Mouse (Mus musculus) MEL (cell line): ENCODE results near the gene St3gal2. TPM values are rescaled to one million over a fixed set of nuclear protein-coding genes. Genes with fewer than 3 reads are reported as not detected.

Experiments
- DNase-seq: peaks from one replicate; pipeline ENCODE4 v3.0.0; 2011; ENCODE audit warnings: low read depth, low spot score
- H3K27ac ChIP-seq: 2 replicates; pipeline ENCODE4 v1.5.1; 2012; ENCODE audit warnings: low read depth, mild to moderate bottlenecking, control low read depth, low read length, moderate library complexity; ENCODE audit not compliant: control insufficient read depth
- H3K27me3 ChIP-seq, 2 experiments: fragments of 150-350 bp in 1 of 2; sonication (generic) in 1 of 2; 2 replicates each; pipeline ENCODE4 v1.6.1; 2012; ENCODE audit warnings: low read length in 2 of 2, mild to moderate bottlenecking in 2 of 2, improper control_type of control experiment in 1 of 2, moderate library complexity in 1 of 2; ENCODE audit not compliant: insufficient read depth in 2 of 2, control insufficient read depth in 1 of 2
- H3K36me3 ChIP-seq, 2 experiments: 2 replicates each; pipeline ENCODE4 v1.6.1; 2012 to 2014; ENCODE audit warnings: low read length in 2 of 2, improper control_type of control experiment in 1 of 2, inconsistent platforms in 1 of 2, mild to moderate bottlenecking in 1 of 2; ENCODE audit not compliant: insufficient read depth in 2 of 2, control insufficient read depth in 1 of 2
- H3K4me1 ChIP-seq, 2 experiments: fragments of 150-350 bp in 1 of 2; sonication (generic) in 1 of 2; 2 replicates each; pipeline ENCODE4 v1.6.1; 2012; ENCODE audit warnings: low read length in 2 of 2, improper control_type of control experiment in 1 of 2, mild to moderate bottlenecking in 1 of 2; ENCODE audit not compliant: insufficient read depth in 2 of 2, control insufficient read depth in 1 of 2
- H3K4me3 ChIP-seq, 2 experiments: fragments of 150-350 bp in 1 of 2; sonication (generic) in 1 of 2; 2 replicates each; pipeline ENCODE4 v1.5.1; 2012; ENCODE audit warnings: low read depth in 2 of 2, low read length in 2 of 2, mild to moderate bottlenecking in 2 of 2, moderate library complexity in 2 of 2, control low read depth in 1 of 2, improper control_type of control experiment in 1 of 2; ENCODE audit not compliant: control insufficient read depth in 1 of 2, insufficient read depth in 1 of 2
- H3K79me2 ChIP-seq: 2 replicates; pipeline ENCODE4 v1.6.1; 2012; ENCODE audit warnings: mild to moderate bottlenecking, low read length, moderate library complexity; ENCODE audit not compliant: control insufficient read depth, poor library complexity, insufficient read depth
- H3K9ac ChIP-seq: 2 replicates; pipeline ENCODE4 v1.6.1; 2012; ENCODE audit warnings: low read depth, mild to moderate bottlenecking, control low read depth, low read length, moderate library complexity; ENCODE audit not compliant: control insufficient read depth, poor library complexity, severe bottlenecking
- H3K9me3 ChIP-seq: fragments of 150-350 bp; sonication (generic); replicated peaks from 2 replicates; pipeline ENCODE4 v1.6.1; 2012; ENCODE audit warnings: mild to moderate bottlenecking, low read length, improper control_type of control experiment, moderate library complexity; ENCODE audit not compliant: insufficient read depth
- GATA1 ChIP-seq: IDR thresholded peaks from 2 replicates; pipeline ENCODE4 v1.6.1; 2011; ENCODE audit warnings: low read depth, low read length, improper control_type of control experiment
- KAT2A ChIP-seq: conservative IDR thresholded peaks from 2 replicates; pipeline ENCODE4 v1.6.1; 2012; ENCODE audit warnings: low read depth, low read length, improper control_type of control experiment, inconsistent platforms
- MEF2A ChIP-seq: IDR thresholded peaks from 2 replicates; pipeline ENCODE4 v1.6.1; 2014; ENCODE audit warnings: low read depth, mild to moderate bottlenecking, inconsistent platforms, low read length, improper control_type of control experiment; ENCODE audit not compliant: poor library complexity, insufficient replicate concordance, severe bottlenecking; ENCODE audit errors: extremely low read depth
- MXI1 ChIP-seq: IDR thresholded peaks from 2 replicates; pipeline ENCODE4 v1.6.1; 2011; ENCODE audit warnings: mild to moderate bottlenecking, low read depth, low read length, improper control_type of control experiment
- MYC ChIP-seq: IDR thresholded peaks from 2 replicates; pipeline ENCODE4 v1.6.1; 2011; ENCODE audit warnings: low read depth, mild to moderate bottlenecking, low read length, improper control_type of control experiment, moderate library complexity
- POLR2A ChIP-seq, 2 experiments: IDR thresholded peaks; 2 replicates each; pipeline ENCODE4 v1.6.1; 2011 to 2012; ENCODE audit warnings: low read length in 2 of 2, mild to moderate bottlenecking in 2 of 2, control low read depth in 1 of 2, improper control_type of control experiment in 1 of 2, low read depth in 1 of 2, moderate library complexity in 1 of 2; ENCODE audit not compliant: control insufficient read depth in 1 of 2, insufficient read depth in 1 of 2, poor library complexity in 1 of 2
- POLR2AphosphoS2 ChIP-seq: IDR thresholded peaks from 2 replicates; pipeline ENCODE4 v1.6.1; 2011; ENCODE audit warnings: low read length, improper control_type of control experiment
- RAD21 ChIP-seq: IDR thresholded peaks from 2 replicates; pipeline ENCODE4 v1.6.1; 2011; ENCODE audit warnings: mild to moderate bottlenecking, low read depth, low read length, improper control_type of control experiment
- SIN3A ChIP-seq: IDR thresholded peaks from 2 replicates; pipeline ENCODE4 v1.6.1; 2012; ENCODE audit warnings: low read length, improper control_type of control experiment, inconsistent platforms
- TAL1 ChIP-seq: IDR thresholded peaks from 2 replicates; pipeline ENCODE4 v1.6.1; 2012; ENCODE audit warnings: mild to moderate bottlenecking, inconsistent platforms, low read length, moderate library complexity, mixed read lengths
- ZKSCAN1 ChIP-seq: IDR thresholded peaks from 2 replicates; pipeline ENCODE4 v1.6.1; 2012; ENCODE audit warnings: low read depth, mild to moderate bottlenecking, inconsistent platforms, low read length, improper control_type of control experiment, moderate library complexity
- polyA plus RNA-seq, 2 experiments: library from polyadenylated mRNA; stranded (reverse) in 1 of 2; unstranded in 1 of 2; fragments of >175 nt in 1 of 2; fragments of >200 nt in 1 of 2; gene quantifications; 2 replicates each; pipeline versions ENCODE4 v1.2.1 to v1.2.4; 2012; ENCODE audit warnings: low replicate concordance in 2 of 2, low read depth in 1 of 2; ENCODE audit not compliant: insufficient read length in 2 of 2, insufficient read depth in 1 of 2, missing spikeins in 1 of 2
- total RNA-seq: library from RNA; depleted of rRNA; stranded (reverse); fragments of 300-350 nt; gene quantifications from 2 replicates; pipeline ENCODE4 v1.2.3, GENCODE M21; 2012

The St3gal2 gene
- total and polyA plus RNA-seq, 3 experiments: 5.2 to 18.0 TPM; not detected in 1

- no peak for TF ChIP-seq ZKSCAN1
- TF ChIP-seq MYC: no peak
- TF ChIP-seq SIN3A: no peak
- TF ChIP-seq RAD21: no peak
- TF ChIP-seq POLR2AphosphoS2: no peak
- no peak for TF ChIP-seq KAT2A
- no peak for TF ChIP-seq MXI1
- TF ChIP-seq MEF2A: no peak
- Histone ChIP-seq H3K27me3 (no peaks in the 10 kb centered on the region), H3K4me1 (no peaks in the 10 kb centered on the region), H3K9me3 (no peaks in the 10 kb centered on the region), H3K9ac (no peak overlapping the region), H3K27ac (no peak overlapping the region), H3K36me3 (peaks cover 0 to 4% of the 10 kb centered on the region in 2 experiments; a peak in 1 of 4 replicates), H3K79me2 (no peaks in the 10 kb centered on the region), H3K4me3 (no peak overlapping the region)
- DNase-seq: no peak
Measured at GRCm38 (mm10) chr8:110883824-110884223, 35.9 kb upstream of the St3gal2 start.

- TF ChIP-seq KAT2A (no peak), GATA1 (no peak), RAD21 (no peak)
- Histone ChIP-seq H3K79me2 (no peaks in the 10 kb centered on the region), H3K4me3 (no peak overlapping the region), H3K4me1 (no peaks in the 10 kb centered on the region), H3K27ac (no peak overlapping the region), H3K9me3 (no peaks in the 10 kb centered on the region), H3K27me3 (no peaks in the 10 kb centered on the region), H3K36me3 (peaks cover 0 to 1% of the 10 kb centered on the region in 2 experiments; a peak in 1 of 4 replicates), H3K9ac (no peak overlapping the region)
- no peak for DNase-seq
Measured at GRCm38 (mm10) chr8:110886634-110887033, 33.1 kb upstream of the St3gal2 start.

- Histone ChIP-seq H3K9me3 (no peaks in the 10 kb centered on the region), H3K4me3 (no peak overlapping the region), H3K27me3 (no peaks in the 10 kb centered on the region), H3K79me2 (no peaks in the 10 kb centered on the region), H3K9ac (no peak overlapping the region)
- DNase-seq: no peak
- no peak for TF ChIP-seq TAL1
- no peak for TF ChIP-seq SIN3A
- TF ChIP-seq ZKSCAN1: no peak
- TF ChIP-seq POLR2A (IDR thresholded peaks at IDR 0.05; ENCODE audit: control insufficient read depth in 1 of 2, insufficient read depth in 1 of 2, low read depth in 1 of 2, low read length in 2 of 2, poor library complexity in 1 of 2): no peak
- TF ChIP-seq, all 39 proteins: peak for 0
- Histone ChIP-seq H3K4me1 (no peaks in the 10 kb centered on the region), H3K36me3 (no peaks in the 10 kb centered on the region; a peak in 1 of 4 replicates), H3K27ac (no peak overlapping the region)
Measured at GRCm38 (mm10) chr8:110887551-110887950, 32.2 kb upstream of the St3gal2 start.
